Mouse (Mus musculus) adrenal gland, postnatal 14 days (tissue): Measurements from ENCODE around the gene Tmem131. TPM values are rescaled to one million over a fixed set of nuclear protein-coding genes. Genes with fewer than 3 reads are reported as not detected.

ENCODE experiments used
- DNase-seq: peaks from one replicate; pipeline ENCODE4 v3.0.0; 2021; ENCODE audit warnings: mixed read lengths
- total RNA-seq: library from RNA; stranded (reverse); gene quantifications from 2 replicates; pipeline ENCODE4 v1.2.3, GENCODE M21; 2021

The Tmem131 gene
- total RNA-seq, 1 experiment from 2014 or later: 45.7 TPM

DNA sequence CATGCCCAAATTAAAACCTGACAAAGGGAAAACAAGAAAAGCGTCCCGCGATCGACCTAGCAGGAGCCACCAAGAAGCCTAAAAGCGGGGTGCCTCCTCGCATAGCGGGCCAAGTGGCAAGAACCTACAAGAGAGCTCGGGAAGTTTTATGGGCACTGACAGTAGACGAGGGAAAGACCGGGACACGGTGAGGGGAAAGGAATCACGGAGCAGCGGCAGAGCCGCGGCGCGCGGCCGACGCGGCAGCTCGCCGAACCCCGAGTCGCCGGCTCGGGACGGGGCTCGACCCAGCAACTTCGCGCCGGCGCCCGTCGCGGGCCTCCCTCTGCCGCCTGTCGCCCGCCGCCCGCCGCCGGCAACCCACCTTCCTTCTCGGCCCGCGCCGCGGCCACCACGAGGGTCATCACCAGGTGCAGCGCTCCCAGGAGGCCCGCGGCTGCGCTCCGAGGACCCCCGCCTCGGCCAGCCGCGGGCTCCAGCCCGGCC, 4.6 kb downstream of the Tmem131 start:
- peak; percentile 58 for DNase-seq

DNA sequence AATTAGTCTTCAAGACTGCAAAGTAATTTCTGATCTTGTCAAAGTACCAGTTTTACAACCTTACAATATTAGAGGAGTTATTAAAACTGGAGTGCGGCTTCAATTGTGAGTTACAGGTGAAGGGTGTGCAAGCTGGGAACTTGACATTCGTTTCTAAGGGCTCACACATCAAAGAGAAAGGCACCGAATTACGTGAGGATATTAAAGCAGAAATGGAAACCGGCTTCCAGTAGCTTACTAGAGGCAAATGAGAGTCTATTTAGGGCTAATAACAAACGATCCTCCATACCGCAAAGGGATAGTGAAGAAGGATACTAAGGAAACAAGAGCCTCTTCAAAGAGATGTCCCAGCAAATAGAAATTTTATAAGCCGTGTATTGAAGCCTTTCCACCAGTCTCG, 5.1 kb downstream of the Tmem131 start:
- DNase-seq: no peak

DNA sequence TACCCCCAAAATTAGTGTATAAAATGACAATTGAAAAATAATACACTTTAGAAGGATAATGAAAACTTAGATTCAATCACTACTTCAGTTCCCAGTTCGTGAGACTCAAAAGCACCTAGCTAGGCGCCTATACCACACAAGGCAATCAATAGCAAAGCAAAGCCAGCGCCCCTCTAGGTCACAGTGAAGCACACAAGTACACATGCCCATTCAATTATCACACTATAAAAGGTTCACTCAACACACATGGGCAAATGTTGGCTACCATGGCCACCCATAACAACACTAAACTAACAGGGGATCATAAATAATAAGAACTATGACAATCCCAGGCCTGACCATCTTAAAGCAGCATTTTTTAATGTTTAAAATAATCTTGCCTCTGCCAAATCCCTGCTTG, 5.8 kb downstream of the Tmem131 start:
- DNase-seq: no peak

GRCm38 (mm10) chr1:36937015-36937414, 6.5 kb downstream of the Tmem131 start:
- DNase-seq: no peak

GRCm38 (mm10) chr1:36936567-36936966, 6.9 kb downstream of the Tmem131 start:
- no peak for DNase-seq

DNA sequence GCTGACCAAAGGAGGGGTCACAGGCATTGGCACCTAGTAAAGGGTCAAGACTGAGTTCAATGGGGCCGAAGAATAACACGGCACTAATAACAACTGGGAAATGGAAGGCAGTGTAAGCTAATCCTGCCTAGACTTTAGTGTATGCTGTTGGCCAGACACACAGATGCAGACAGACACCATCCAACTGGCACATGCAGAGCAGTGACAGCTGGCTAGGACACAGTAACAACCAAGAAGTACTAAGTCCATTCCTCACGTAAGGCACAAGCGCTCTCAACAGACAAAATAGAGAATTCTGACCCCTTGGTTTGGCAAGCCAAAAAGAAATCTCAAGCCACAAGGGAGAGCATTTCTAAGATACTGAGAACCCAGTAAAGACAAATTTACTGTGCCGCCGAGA, 8.7 kb downstream of the Tmem131 start:
- no peak for DNase-seq

- DNase-seq: no peak
Measured at GRCm38 (mm10) chr1:36933965-36934585, 9.4 kb downstream of the Tmem131 start.

- DNase-seq: no peak
Measured at GRCm38 (mm10) chr1:36932231-36932630, 11.2 kb downstream of the Tmem131 start.

- DNase-seq: no peak
Measured at GRCm38 (mm10) chr1:36930911-36931310, 12.6 kb downstream of the Tmem131 start.

GRCm38 (mm10) chr1:36929996-36930395, 13.5 kb downstream of the Tmem131 start:
- DNase-seq: no peak

DNA sequence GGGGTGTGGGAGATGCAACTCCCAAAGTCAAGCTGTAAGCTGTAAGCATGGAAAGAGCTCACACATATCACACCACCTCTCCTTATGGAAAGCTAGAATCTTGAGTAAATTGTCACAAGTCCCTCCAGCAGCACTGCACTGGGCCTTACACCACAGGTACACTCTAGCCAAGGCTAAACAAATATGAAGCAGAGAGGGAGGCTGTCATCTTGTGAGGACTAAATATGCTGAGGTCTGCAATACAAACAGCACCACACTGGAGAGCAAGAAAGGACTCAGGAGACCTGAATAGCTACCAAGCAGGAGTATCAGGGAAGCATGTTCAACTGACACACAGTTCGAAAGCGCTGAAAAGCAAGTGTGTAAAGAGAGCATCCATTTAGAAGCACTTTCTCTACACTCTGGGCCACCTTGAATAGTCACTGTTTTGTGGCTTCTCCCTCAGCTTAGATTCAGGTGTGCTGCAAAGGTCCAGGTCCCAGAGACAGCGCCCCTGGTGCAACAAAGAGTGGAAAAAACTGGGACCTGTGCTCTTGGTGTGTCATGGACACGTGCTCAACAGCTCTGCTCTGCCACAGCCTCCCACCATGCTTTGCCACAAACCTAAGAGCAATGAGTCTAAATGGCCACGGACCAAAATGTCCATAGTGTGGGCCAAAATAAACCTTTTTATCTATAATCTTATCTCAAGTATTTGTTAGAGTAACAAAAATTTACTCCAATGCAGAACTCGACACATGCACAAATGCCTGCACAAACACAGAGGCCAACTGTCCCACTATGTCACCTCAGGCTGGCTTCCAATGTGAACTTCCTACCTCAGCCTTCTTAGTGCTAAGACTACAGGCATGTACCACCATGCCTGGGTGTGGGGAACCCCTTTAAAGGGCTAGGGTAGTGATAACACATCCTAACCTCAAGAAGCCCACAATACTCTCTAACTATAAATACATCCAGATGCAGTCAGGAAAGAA, 14.8 kb downstream of the Tmem131 start:
- DNase-seq: no peak

DNA sequence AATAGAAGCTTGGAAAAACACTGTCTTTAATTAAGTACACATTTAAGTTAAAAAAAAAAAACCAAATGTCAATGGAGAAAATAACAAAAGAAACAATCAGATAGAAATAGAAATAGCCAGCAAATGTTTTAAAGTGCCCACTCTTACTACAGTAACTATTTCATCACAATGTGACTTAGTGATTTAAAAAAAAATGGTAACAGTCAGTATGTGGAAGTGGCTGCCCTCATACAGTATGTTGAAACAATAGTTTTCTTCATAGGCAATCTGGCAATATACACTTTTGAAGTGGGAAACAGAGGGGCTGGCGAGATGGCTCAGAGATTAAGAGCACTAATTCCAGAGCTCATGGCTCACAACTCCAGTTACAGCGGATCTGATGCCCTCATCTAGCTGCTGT, 15.9 kb downstream of the Tmem131 start:
- no peak for DNase-seq

DNA sequence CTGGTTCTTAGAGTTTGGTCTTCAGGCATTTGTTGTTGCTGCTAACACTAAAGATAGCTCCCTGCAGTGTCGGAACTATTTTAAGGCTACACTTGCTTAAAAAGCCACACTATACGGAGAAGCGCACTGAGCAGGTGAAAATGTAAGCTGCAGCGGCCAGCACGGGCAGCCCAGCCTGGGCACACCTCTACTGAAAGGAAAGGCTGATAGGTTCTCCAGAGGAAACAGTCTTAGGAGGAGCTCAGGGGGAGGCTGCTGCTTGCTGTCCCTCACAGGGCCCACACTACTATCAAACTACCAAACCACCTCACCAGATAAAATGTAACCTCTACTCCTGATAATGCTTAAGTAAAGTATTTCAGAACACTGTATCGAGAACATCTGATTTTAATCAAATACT, 16.7 kb downstream of the Tmem131 start:
- no peak for DNase-seq

DNA sequence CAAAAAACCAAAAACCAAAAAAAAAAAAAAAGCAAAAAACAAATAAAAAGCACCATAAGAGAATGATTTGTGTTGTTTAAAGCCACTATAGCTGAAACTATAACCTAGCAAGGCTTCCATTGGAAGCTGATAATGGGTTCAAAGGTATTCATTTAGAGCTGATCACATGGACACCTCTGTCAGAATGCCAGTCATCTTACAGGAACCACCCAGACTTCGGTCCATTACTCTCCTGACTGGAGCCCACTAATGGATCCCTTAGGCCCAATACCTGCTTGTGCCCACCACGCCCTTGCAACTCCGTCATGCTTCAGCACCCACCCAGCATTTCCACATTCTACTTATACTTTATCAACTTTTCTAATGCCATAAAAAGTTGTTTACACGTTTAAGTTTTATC, 17.2 kb downstream of the Tmem131 start:
- no peak for DNase-seq

GRCm38 (mm10) chr1:36925781-36926180, 17.7 kb downstream of the Tmem131 start:
- no peak for DNase-seq

- no peak for DNase-seq
Measured at GRCm38 (mm10) chr1:36924853-36925252, 18.6 kb downstream of the Tmem131 start.

DNA sequence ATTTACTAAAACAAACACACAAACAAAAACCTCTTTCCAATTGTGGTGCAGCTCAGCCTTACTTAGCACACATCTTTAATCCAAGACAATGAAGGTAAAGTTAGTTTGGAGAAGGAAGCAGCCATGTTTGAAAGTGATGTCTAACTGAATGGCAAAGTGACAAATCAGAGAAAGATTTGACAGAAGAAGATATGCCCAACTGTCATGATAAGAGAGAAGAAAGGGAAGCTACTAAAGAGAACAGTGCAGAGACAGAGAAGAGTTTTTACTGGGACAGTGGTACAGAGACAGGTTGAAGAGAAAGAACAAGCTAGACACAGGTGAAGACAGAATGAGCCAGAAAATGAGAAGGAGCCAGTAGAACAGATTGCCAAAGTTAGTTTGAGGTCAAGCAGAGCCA, 19.6 kb downstream of the Tmem131 start:
- DNase-seq: no peak

- DNase-seq: no peak
Measured at GRCm38 (mm10) chr1:36922623-36923421, 20.6 kb downstream of the Tmem131 start.

DNA sequence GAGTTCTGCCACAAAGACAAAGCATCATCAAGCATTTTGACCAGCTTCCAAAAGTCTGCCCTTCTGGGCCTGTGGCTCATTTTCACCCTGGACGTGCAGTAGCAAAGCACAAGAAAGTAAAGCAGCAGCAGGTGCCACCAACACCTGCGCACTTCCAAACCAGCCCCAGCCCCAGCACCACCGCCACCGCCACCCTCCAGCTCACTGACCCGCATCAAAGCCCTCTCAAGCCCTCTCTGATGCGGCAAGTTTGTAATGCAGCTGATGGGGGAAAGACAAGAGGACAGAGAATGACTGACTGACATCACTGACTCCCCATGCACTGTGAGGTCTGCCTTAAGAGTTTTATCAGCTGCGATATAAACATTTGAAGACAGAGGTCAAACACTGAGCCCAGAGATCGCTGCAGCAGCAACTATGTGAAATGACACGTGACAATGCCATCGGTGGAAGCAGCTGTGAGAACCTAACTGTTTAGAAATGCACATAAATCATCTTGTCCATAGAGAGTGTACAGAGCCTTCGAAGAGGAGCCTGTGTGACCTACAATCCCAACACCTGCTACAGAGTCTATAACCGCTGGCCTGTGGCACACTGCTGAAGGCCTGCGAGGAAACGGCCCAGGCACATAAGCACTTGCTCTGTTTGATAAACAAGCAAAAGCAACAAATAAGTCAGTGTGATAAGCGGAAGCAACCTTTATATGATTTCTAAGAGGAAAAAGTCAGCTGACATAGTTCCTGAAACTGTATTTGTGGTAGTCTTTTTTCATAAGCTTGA, 21.7 kb downstream of the Tmem131 start:
- no peak for DNase-seq

GRCm38 (mm10) chr1:36920726-36921125, 22.7 kb downstream of the Tmem131 start:
- peak; percentile 43 for DNase-seq

DNA sequence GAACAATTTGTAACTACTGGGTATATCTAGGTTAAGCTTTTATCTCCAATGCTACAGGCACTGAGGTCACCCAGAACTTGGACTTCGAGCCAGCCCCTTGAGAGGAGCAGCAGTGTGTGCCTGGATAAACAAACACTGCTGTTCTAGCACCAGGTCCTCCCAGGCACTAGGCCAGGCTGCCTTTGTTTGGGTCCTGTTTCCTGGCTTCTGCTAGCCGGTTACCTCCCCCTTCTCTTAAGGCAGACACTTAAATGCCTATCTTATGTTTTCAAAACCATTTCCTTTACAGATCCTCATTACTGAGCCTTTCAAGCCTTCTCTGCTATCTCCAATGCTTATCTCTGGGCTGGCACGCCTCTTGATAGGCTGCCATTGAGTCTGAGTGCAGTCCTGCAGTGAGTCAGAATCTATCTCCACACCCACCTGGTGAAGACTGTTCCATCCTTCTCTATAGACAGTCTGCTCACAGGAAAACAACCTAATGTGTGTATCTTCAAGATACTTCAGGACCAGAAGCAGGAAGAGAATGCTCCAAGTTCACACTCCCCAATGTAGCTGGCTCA, 23.2 kb downstream of the Tmem131 start:
- peak; percentile 51 for DNase-seq
